9 mouse cellular contexts compared by ENCODE assay signal in the genomic region with DNA sequence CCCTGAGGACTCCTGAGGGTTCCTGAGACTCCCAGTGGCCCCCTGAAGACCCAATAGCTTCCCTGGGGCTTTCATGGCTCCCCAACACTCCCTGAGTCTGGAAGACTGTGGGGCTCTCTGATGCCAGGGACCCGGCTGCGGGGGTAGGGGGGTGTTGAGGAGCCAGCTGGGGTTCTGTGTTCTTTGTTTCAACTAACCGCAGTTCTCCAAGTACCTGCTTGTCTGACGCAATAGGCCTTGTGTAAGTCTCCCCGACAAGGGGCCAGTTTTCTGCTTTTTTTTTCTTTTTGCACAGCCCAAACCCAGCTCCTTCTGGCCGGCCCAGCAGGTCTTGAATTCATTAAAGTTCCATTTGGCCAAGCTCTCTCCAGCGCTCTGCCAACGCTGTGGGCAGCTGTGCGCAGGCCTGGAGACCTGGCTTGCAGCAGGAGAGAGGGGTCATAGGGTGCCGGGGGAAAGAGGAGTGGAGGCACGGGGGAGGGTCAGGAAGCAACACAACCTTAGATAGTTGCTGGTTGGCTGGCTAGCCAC.
DNase-seq lines count a peak whose midpoint lies in the region; ATAC-seq lines count a peak whose summit lies in the region.
"Had no signal": no experiment of that assay in that cellular context is flagged by ENCODE, and none has a peak within 500 bp of the region (broad histone marks: within the 10 kb centered on the region; RNA-seq: fewer than 3 reads in every experiment).

No protein-coding gene starts in this region.

- peaks cover 5% of the 10 kb centered on the region; the same call in 1 of the 2 replicates for H3K27me3 ChIP-seq in heart, embryonic 16.5 days (ENCODE audit: control insufficient read depth, insufficient read depth, low read length)
- 0 out of 2 replicates have a peak, but pooled peaks cover 4% of the 10 kb centered on the region for H3K27me3 ChIP-seq in stomach, embryonic 15.5 days (replicated peaks)

- H3K4me2 ChIP-seq in heart, embryonic 16.5 days (ENCODE audit: low read depth, low read length), result peak overlapping the region; percentile 12; the same call in 1 of the 2 replicates
- H3K4me2 ChIP-seq in stomach, embryonic 15.5 days, result peak overlapping the region; percentile 32; the same call in 1 of the 2 replicates

- H3K4me1 ChIP-seq in heart, embryonic 16.5 days (ENCODE audit: control insufficient read depth, insufficient read depth, low read length), result 0 out of 2 replicates have a peak, but pooled peaks cover 3% of the 10 kb centered on the region
- H3K4me1 ChIP-seq in stomach, embryonic 15.5 days, result no peaks in the 10 kb centered on the region
- H3K4me1 ChIP-seq: megakaryocyte, embryonic 14.5 days had no signal

- DNase-seq in cerebellum, postnatal 14 days, result peak; percentile 61 to 63
- DNase-seq in cerebellum, adult 9-10 months, result no peak
- DNase-seq in fibroblast of lung, adult 2 months (ENCODE audit: low read depth), result peak; percentile 88
- peak; percentile 52 to 66 for DNase-seq in kidney, postnatal 4 days
- peak; percentile 42 for DNase-seq in lung, postnatal 14 days
- no peak for DNase-seq in c-Kit-positive CD71-positive TER-119-positive erythroid progenitor cells, embryonic 14.5 days (ENCODE audit: low spot score)

- no peak overlapping the region for H3K27ac ChIP-seq in heart, embryonic 16.5 days (ENCODE audit: low read length)
- no peak overlapping the region for H3K27ac ChIP-seq in stomach, embryonic 15.5 days

- no peak overlapping the region for H3K4me3 ChIP-seq in heart, embryonic 16.5 days (ENCODE audit: low read length)
- H3K4me3 ChIP-seq in stomach, embryonic 15.5 days (replicated peaks), result no peak overlapping the region
- H3K4me3 ChIP-seq: megakaryocyte, embryonic 14.5 days had no signal

- H3K9me3 ChIP-seq in heart, embryonic 16.5 days (replicated peaks; ENCODE audit: control insufficient read depth, low read length), result no peaks in the 10 kb centered on the region
- no peaks in the 10 kb centered on the region for H3K9me3 ChIP-seq in stomach, embryonic 15.5 days
- H3K9me3 ChIP-seq: megakaryocyte, embryonic 14.5 days had no signal

- no peak for ATAC-seq in heart, embryonic 16.5 days (replicated peaks; ENCODE audit: extremely low read depth, insufficient read depth, low FRiP score)
- ATAC-seq in stomach, embryonic 15.5 days (ENCODE audit: insufficient read depth, low FRiP score, low read depth), result no peak

- WGBS in heart, embryonic 16.5 days, result 21% methylated on average over 11 of the region's 11 CpGs
- 25% methylated on average over 11 of the region's 11 CpGs for WGBS in stomach, embryonic 15.5 days

- H3K9ac ChIP-seq in heart, embryonic 16.5 days (ENCODE audit: low read length), result no peak overlapping the region; the same call in 1 of the 2 replicates
- no peak overlapping the region for H3K9ac ChIP-seq in stomach, embryonic 15.5 days

- H3K36me3 ChIP-seq in heart, embryonic 16.5 days (ENCODE audit: control insufficient read depth, insufficient read depth), result no peaks in the 10 kb centered on the region
- H3K36me3 ChIP-seq in stomach, embryonic 15.5 days, result no peaks in the 10 kb centered on the region

Comparison
In these comparisons a context has a peak if more than half of its experiments do, and no peak if none do; other contexts are left out.
1. DNase-seq: peak in cerebellum, postnatal 14 days (2 of 2), fibroblast of lung, adult 2 months (single experiment), kidney, postnatal 4 days (2 of 2) and lung, postnatal 14 days (single experiment); none in cerebellum, adult 9-10 months (single experiment) and c-Kit-positive CD71-positive TER-119-positive erythroid progenitor cells, embryonic 14.5 days (single experiment).